Mouse (Mus musculus) heart, postnatal 0 days (tissue): ENCODE measurements around the gene Cbfa2t3.

Source experiments
- CTCF ChIP-seq: IDR thresholded peaks from 2 replicates; pipeline ENCODE4 v1.5.1; 2016; ENCODE audit warnings: antibody characterized with exemption, control low read depth, low read depth
- EP300 ChIP-seq: IDR thresholded peaks from 2 replicates; pipeline ENCODE4 v1.6.1; 2016; ENCODE audit warnings: antibody characterized with exemption, low read depth

DNA sequence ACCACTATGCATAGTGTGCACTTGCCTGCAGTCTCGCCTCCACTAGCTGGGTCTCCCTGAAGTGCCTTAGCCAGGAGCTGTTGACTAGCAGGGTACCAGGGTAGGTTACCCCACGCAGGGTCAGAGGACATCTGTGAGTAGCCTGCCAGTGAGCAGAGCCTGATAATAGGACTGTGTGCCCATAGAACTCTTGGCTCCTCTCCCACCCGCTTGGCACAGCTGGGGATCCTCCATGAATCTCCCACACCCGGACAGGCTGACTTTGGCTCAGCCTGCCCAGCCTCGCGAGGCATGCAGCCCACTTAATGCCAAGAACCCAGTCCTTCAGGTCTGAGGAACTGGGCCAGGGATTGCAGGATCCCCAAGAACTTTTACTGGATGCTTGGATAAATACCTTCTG is 7.9 kb downstream of the Cbfa2t3 start:
- TF ChIP-seq CTCF (no peak), EP300 (no peak)
